Mouse (Mus musculus) cerebellum, adult 2 months (tissue): ENCODE data around the gene Slc28a3.

Experiments
- CTCF ChIP-seq: fragments of 200-500 bp; IDR thresholded peaks from 2 replicates; pipeline ENCODE4 v1.5.1; 2011; ENCODE audit warnings: low read depth, mild to moderate bottlenecking, control low read depth, low read length, moderate library complexity, borderline replicate concordance; ENCODE audit not compliant: insufficient read depth
- POLR2A ChIP-seq: fragments of 200-500 bp; IDR thresholded peaks from 2 replicates; pipeline ENCODE4 v1.6.1; 2011; ENCODE audit warnings: low read length, control low read depth, borderline replicate concordance; ENCODE audit not compliant: insufficient read depth

GRCm38 (mm10) chr13:58524581-58524980 is 86.1 kb downstream of the Slc28a3 start:
- TF ChIP-seq CTCF (no peak), POLR2A (no peak)
